Mouse (Mus musculus): ENCODE measurements around the gene Heatr6. TPM values are rescaled to one million over a fixed set of nuclear protein-coding genes. Genes with fewer than 3 reads are reported as not detected.

The Heatr6 gene
- polyA plus RNA-seq, 1 experiment from 2014 or later, result 29.7 TPM

DNA sequence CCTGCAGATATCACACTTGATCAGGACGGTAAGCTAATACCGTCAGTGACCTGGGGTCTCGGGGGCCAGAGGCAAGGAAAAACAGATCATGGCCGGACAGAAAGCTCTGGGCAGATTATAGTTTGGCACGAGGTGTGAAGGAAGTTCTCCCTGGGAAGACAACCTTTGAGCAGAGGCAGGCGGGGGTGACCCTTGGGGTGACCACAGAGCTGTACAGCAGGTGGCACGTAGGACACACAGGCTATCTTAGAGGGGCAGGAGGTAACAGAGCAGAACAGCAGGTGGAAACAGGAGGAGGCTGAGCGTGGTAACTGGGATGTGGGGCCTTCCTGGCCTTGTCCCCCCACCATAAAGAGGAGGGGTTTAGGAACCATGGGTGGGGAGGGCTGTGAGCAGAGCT, 34.8 kb downstream of the Heatr6 start:
- no peaks in the 10 kb centered on the region for H3K27me3 ChIP-seq (ENCODE audit: control insufficient read depth, insufficient read depth, low read length)
- no peak for DNase-seq (ENCODE audit: low spot score)
- H3K27ac ChIP-seq (ENCODE audit: low read depth, low read length), result no peak overlapping the region
- no peak overlapping the region for H3K4me2 ChIP-seq (ENCODE audit: low read depth)
- no peaks in the 10 kb centered on the region for H3K4me1 ChIP-seq (ENCODE audit: control insufficient read depth, insufficient read depth, low read length)
- H3K9ac ChIP-seq (ENCODE audit: low read length), result no peak overlapping the region
- no peak overlapping the region for H3K4me3 ChIP-seq (ENCODE audit: low read depth, low read length)
- H3K36me3 ChIP-seq (ENCODE audit: control insufficient read depth, insufficient read depth, low read length), result no peaks in the 10 kb centered on the region; the same call in 1 of the 2 replicates
- 82% methylated on average over 8 of the region's 8 CpGs for WGBS
- no peak for ATAC-seq (ENCODE audit: insufficient read depth, low FRiP score, low TSS enrichment)
- no peaks in the 10 kb centered on the region for H3K9me3 ChIP-seq (ENCODE audit: control insufficient read depth, low read length)

DNA sequence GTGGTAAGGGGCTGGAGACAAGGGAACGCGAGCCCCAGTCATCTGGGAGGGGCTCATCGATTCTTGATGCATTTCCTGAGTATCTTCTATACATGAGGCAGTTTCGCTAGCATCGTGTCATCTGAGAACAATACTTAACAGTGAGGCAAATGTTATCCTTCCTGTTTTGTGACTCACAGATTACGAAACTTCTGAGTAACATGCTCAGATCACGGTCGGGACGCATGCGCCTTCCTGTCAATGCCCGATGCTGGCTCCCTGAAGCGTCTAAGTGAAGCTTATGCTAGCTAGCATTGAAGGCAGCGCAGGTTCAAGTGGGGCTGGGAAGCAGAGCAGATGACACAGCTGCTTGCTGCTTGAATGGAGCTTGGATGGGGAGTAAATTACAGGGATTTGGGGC, 35.8 kb downstream of the Heatr6 start:
- no peak overlapping the region for H3K4me3 ChIP-seq (ENCODE audit: low read depth, low read length)
- H3K9ac ChIP-seq (ENCODE audit: low read length), result no peak overlapping the region
- ATAC-seq (ENCODE audit: insufficient read depth, low FRiP score, low TSS enrichment) (no peak), DNase-seq (ENCODE audit: low spot score) (no peak)
- H3K36me3 ChIP-seq (ENCODE audit: control insufficient read depth, insufficient read depth, low read length), result no peaks in the 10 kb centered on the region
- H3K9me3 ChIP-seq (ENCODE audit: control insufficient read depth, low read length), result no peaks in the 10 kb centered on the region
- H3K27ac ChIP-seq (ENCODE audit: low read depth, low read length), result no peak overlapping the region
- 78% methylated on average over 13 of the region's 13 CpGs for whole genome bisulfite sequencing
- H3K4me1 ChIP-seq (ENCODE audit: control insufficient read depth, insufficient read depth, low read length), result no peaks in the 10 kb centered on the region
- H3K4me2 ChIP-seq (ENCODE audit: low read depth), result no peak overlapping the region
- no peaks in the 10 kb centered on the region for H3K27me3 ChIP-seq (ENCODE audit: control insufficient read depth, insufficient read depth, low read length)

DNA sequence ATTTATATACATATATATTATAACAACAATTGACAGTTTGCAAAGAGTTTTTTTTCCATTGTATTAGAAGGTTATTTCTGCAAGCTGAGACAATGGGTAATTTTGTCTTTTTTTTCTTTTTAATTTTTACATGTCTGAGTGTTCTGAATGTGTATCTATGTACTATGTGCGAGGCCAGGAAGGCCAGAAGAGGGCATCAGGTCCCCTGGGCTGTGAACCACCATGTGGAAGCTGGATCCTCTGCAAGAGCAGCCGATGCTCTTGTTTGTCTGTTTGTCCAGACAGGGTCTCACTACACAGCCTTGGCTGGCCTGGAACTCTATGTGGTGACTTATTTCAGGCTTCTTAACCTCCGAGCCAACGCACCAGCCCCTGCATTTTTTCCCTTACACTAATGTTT, 37.6 kb downstream of the Heatr6 start:
- no peak for ATAC-seq (ENCODE audit: insufficient read depth, low FRiP score, low TSS enrichment)
- no peak overlapping the region for H3K4me3 ChIP-seq (ENCODE audit: low read depth, low read length)
- no peaks in the 10 kb centered on the region for H3K9me3 ChIP-seq (ENCODE audit: control insufficient read depth, low read length)
- H3K9ac ChIP-seq (ENCODE audit: low read length), result no peak overlapping the region
- H3K27me3 ChIP-seq (ENCODE audit: control insufficient read depth, insufficient read depth, low read length), result no peaks in the 10 kb centered on the region
- no peaks in the 10 kb centered on the region for H3K36me3 ChIP-seq (ENCODE audit: control insufficient read depth, insufficient read depth, low read length)
- no peak for DNase-seq (ENCODE audit: low spot score)
- H3K4me1 ChIP-seq (ENCODE audit: control insufficient read depth, insufficient read depth, low read length), result no peaks in the 10 kb centered on the region
- H3K27ac ChIP-seq (ENCODE audit: low read depth, low read length), result no peak overlapping the region
- H3K4me2 ChIP-seq (ENCODE audit: low read depth), result no peak overlapping the region
- WGBS, result 83% methylated on average over 4 of the region's 4 CpGs

DNA sequence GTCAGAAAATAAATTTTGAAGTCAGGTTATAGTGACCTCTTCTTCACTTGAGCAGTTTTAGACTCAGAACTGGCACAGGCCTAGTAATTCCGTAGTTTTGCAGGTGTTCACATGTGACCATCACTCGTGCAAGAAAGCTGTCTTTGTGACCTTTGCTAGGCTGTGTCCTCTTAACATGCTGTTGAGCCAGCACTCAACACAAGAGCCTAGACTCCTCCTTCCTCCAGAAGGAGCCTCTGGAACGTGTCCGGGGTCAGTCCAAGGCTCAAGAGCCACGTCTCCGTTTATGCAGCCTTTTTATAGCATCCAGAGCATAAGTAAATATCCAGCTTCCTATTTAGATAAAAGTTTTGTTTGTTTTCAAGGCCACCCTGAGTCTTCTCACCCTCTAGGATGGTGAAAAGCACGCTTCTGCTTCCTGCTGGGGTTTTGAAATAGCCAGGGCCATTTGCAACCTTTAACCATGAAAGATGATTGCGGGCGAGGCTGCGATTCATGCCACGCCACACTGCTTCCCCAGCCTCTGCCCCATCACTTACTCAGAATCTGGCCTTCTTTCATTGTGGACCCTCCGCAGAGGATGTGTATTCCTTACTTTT, 38.9 kb downstream of the Heatr6 start:
- WGBS, result 83% methylated on average over 12 of the region's 12 CpGs
- Histone ChIP-seq H3K4me1 (ENCODE audit: control insufficient read depth, insufficient read depth, low read length) (no peaks in the 10 kb centered on the region), H3K27ac (ENCODE audit: low read depth, low read length) (no peak overlapping the region), H3K9me3 (ENCODE audit: control insufficient read depth, low read length) (no peaks in the 10 kb centered on the region), H3K4me2 (ENCODE audit: low read depth) (no peak overlapping the region), H3K36me3 (ENCODE audit: control insufficient read depth, insufficient read depth, low read length) (no peaks in the 10 kb centered on the region), H3K9ac (ENCODE audit: low read length) (no peak overlapping the region), H3K4me3 (ENCODE audit: low read depth, low read length) (no peak overlapping the region), H3K27me3 (ENCODE audit: control insufficient read depth, insufficient read depth, low read length) (no peaks in the 10 kb centered on the region)
- DNase-seq (ENCODE audit: low spot score) (no peak), ATAC-seq (ENCODE audit: insufficient read depth, low FRiP score, low TSS enrichment) (no peak)

DNA sequence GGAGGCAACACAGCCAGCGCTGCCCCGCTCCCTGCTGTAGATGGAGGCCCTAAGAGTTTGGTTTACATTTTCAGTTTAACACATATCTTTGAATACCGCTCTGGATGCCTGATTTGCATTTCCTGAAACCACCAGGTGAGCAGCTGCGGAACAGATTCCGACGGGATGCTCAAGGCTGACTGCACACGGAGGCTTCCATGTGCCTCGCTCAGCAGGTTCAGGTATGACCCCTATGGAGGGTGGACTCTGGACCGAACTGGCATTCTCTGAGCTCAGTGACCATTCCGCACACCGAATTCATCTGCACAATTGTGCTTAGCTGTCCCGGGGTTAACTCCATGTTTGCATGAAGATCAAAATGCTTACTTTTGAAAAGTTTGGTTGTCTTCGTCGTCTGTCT, 39.8 kb downstream of the Heatr6 start:
- WGBS, result 89% methylated on average over 14 of the region's 14 CpGs
- no peak overlapping the region for H3K4me2 ChIP-seq (ENCODE audit: low read depth)
- ATAC-seq (ENCODE audit: insufficient read depth, low FRiP score, low TSS enrichment), result no peak

DNA sequence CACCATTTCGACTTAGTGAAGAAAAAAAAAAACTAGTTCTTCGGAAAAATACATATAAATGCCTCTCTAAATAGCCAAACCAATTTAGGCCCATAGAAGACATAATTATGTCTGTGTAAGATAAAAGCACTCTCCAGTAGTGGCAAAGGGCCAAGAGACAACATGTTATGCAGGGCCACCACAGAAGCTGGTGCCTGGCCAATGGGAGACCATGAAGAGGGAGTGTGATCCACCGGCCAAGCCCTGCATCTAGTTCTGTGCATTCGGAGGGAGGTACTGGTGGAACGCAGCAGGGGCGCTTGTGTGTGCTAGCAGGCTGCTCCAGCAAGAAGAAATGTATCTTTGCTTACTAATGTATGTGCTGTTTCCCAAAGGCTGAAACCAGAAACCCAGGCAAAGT, 42.6 kb downstream of the Heatr6 start:
- ATAC-seq (ENCODE audit: insufficient read depth, low FRiP score, low TSS enrichment) (no peak), DNase-seq (ENCODE audit: low spot score) (no peak)
- WGBS, result 90% methylated on average over 6 of the region's 6 CpGs
- no peak overlapping the region for H3K27ac ChIP-seq (ENCODE audit: low read depth, low read length)
- no peak overlapping the region for H3K9ac ChIP-seq (ENCODE audit: low read length)
- H3K4me1 ChIP-seq (ENCODE audit: control insufficient read depth, insufficient read depth, low read length), result no peaks in the 10 kb centered on the region
- no peaks in the 10 kb centered on the region for H3K36me3 ChIP-seq (ENCODE audit: control insufficient read depth, insufficient read depth, low read length)
- no peak overlapping the region for H3K4me3 ChIP-seq (ENCODE audit: low read depth, low read length)
- no peak overlapping the region for H3K4me2 ChIP-seq (ENCODE audit: low read depth)
- no peaks in the 10 kb centered on the region for H3K27me3 ChIP-seq (ENCODE audit: control insufficient read depth, insufficient read depth, low read length)
- H3K9me3 ChIP-seq (ENCODE audit: control insufficient read depth, low read length), result no peaks in the 10 kb centered on the region

More for the DNA sequence above, 39.8 kb downstream of the Heatr6 start:
- no peak for DNase-seq (ENCODE audit: low spot score)
- Histone ChIP-seq H3K4me3 (ENCODE audit: low read depth, low read length) (no peak overlapping the region), H3K27ac (ENCODE audit: low read depth, low read length) (no peak overlapping the region), H3K9ac (ENCODE audit: low read length) (no peak overlapping the region), H3K9me3 (ENCODE audit: control insufficient read depth, low read length) (no peaks in the 10 kb centered on the region), H3K27me3 (ENCODE audit: control insufficient read depth, insufficient read depth, low read length) (no peaks in the 10 kb centered on the region), H3K4me1 (ENCODE audit: control insufficient read depth, insufficient read depth, low read length) (no peaks in the 10 kb centered on the region), H3K36me3 (ENCODE audit: control insufficient read depth, insufficient read depth, low read length) (no peaks in the 10 kb centered on the region)

DNA sequence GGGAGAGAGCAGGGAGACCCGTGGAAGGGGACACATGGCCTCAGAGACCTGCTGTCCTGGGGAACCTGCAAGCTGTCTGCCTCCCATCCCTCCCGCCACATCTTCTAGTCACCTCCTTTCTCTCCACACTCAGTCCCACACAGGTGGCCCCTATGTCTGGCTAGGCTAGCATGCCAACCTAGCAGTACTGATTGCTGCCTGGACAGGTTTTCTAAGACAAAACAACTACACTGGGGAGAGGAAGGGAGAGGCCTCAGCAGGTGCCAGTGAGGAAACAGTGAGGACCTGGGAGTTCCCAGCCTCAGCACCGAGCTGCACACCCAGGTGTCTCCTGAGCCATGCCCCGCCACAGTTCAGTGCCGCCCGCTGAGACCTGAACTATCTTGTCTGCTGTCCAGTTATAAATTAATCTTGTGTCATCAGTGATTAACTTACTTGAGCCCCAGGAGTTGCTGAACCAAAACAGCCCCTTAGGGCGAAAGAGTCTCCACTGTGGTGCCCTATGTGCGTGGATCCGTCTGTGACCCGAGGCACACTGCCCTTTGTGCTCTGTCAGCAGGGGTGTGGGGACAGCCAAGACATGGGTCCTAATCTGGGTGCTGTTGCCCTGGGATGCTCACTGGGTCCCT, 43.6 kb downstream of the Heatr6 start:
- ATAC-seq (ENCODE audit: insufficient read depth, low FRiP score, low TSS enrichment) (no peak), DNase-seq (ENCODE audit: low spot score) (no peak)

DNA sequence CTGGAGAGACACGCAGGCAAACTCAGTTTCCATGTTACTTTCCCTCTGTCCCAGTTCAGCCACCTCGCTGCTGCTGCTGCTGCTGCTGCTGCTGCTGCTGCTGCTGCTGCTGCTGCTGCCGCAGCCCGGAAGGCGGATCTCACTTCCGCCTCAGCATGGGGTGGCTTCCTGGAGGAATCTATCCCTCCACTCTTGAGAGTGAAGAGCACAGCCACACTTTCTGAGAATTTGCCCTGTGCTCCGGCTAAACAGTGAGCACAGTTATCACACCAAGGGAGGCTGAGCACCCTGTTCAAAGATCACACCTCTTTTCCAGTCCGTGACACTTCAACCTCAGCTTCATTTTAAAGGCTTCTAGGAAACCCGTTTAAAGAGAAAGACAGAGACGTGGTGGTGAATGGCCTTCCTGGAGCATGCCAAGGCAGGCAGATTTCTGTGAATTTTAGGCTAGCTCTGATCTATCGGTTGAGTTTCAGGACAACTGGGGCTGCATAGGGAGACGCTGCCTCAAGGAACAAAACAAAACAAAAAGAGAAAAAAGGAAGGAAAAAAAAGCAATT, 46.5 kb downstream of the Heatr6 start:
- Histone ChIP-seq H3K9ac (ENCODE audit: low read length) (no peak overlapping the region), H3K4me1 (ENCODE audit: control insufficient read depth, insufficient read depth, low read length) (no peaks in the 10 kb centered on the region), H3K9me3 (ENCODE audit: control insufficient read depth, low read length) (no peaks in the 10 kb centered on the region), H3K36me3 (ENCODE audit: control insufficient read depth, insufficient read depth, low read length) (no peaks in the 10 kb centered on the region), H3K4me3 (ENCODE audit: low read depth, low read length) (no peak overlapping the region), H3K27ac (ENCODE audit: low read depth, low read length) (no peak overlapping the region), H3K27me3 (ENCODE audit: control insufficient read depth, insufficient read depth, low read length) (no peaks in the 10 kb centered on the region), H3K4me2 (ENCODE audit: low read depth) (no peak overlapping the region)
- WGBS, result 78% methylated on average over 12 of the region's 12 CpGs
- DNase-seq (ENCODE audit: low spot score) (no peak), ATAC-seq (ENCODE audit: insufficient read depth, low FRiP score, low TSS enrichment) (no peak)

More for the DNA sequence above, 43.6 kb downstream of the Heatr6 start:
- Histone ChIP-seq H3K27ac (ENCODE audit: low read depth, low read length) (no peak overlapping the region), H3K36me3 (ENCODE audit: control insufficient read depth, insufficient read depth, low read length) (no peaks in the 10 kb centered on the region), H3K4me1 (ENCODE audit: control insufficient read depth, insufficient read depth, low read length) (no peaks in the 10 kb centered on the region), H3K9me3 (ENCODE audit: control insufficient read depth, low read length) (no peaks in the 10 kb centered on the region), H3K4me2 (ENCODE audit: low read depth) (no peak overlapping the region), H3K27me3 (ENCODE audit: control insufficient read depth, insufficient read depth, low read length) (no peaks in the 10 kb centered on the region), H3K4me3 (ENCODE audit: low read depth, low read length) (no peak overlapping the region), H3K9ac (ENCODE audit: low read length) (no peak overlapping the region)
- 82% methylated on average over 10 of the region's 10 CpGs for WGBS

DNA sequence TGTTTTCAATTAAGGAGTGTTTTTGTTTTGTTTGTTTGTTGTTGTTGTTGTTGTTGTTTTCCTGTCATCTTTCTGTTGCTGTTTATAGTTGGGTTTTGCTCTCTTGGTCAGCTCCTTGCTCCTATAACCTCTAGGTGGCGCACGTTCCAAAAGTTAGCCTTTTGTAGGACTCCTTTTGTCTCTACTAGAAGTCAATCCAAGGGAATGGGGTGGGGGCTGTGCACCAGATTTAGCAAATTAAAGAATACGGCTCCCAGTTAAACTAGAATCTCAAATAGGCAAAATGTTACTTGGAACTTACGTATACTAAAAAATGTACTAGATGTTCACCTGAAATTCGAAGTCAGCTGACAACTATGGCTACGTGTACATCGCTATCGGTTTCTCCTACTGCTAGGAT, 48.7 kb downstream of the Heatr6 start:
- Histone ChIP-seq H3K27me3 (ENCODE audit: control insufficient read depth, insufficient read depth, low read length) (no peaks in the 10 kb centered on the region), H3K4me1 (ENCODE audit: control insufficient read depth, insufficient read depth, low read length) (no peaks in the 10 kb centered on the region), H3K27ac (ENCODE audit: low read depth, low read length) (no peak overlapping the region), H3K4me3 (ENCODE audit: low read depth, low read length) (no peak overlapping the region), H3K36me3 (ENCODE audit: control insufficient read depth, insufficient read depth, low read length) (no peaks in the 10 kb centered on the region), H3K4me2 (ENCODE audit: low read depth) (no peak overlapping the region), H3K9ac (ENCODE audit: low read length) (no peak overlapping the region), H3K9me3 (ENCODE audit: control insufficient read depth, low read length) (no peaks in the 10 kb centered on the region)
- ATAC-seq (ENCODE audit: insufficient read depth, low FRiP score, low TSS enrichment) (no peak), DNase-seq (ENCODE audit: low spot score) (no peak)
- 72% methylated on average over 8 of the region's 8 CpGs for WGBS

Measured in neural tube, embryonic 11.5 days (tissue).